Mouse (Mus musculus): Measurements from ENCODE around the gene Insr.

DNA sequence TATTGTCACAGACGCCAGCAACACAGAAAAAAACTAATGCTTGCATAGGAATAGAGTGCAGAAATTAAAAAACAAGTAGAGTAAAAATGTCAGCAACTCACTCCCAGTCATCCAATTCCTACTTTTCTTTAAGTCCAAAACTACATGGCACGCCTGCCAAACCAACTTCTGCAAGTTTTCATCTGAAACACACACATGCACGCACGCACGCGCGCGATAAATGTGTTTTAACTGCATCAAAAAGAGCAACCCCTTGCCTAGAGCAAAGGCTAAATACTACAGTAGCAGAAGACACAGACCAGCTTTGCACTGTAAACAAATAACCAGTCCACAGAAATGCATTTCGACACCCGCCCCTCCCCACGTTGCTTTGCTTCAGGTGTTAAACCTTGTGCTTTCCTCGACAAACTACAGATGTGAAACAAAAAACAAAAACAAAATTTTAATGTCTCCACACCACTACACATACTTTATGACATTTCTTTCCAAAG, 59.5 kb downstream of the Insr start:
- TF ChIP-seq E2F4 (IDR thresholded peaks at IDR 0.05; ENCODE audit: insufficient replicate concordance, low read depth, low read length) (no peak), KAT2A (IDR thresholded peaks at IDR 0.05; ENCODE audit: insufficient replicate concordance, low read length) (no peak), CTCF (conservative IDR thresholded peaks at IDR 0.05 in 1 of 2, IDR thresholded peaks at IDR 0.05 in 1 of 2; ENCODE audit: low read depth in 2 of 2, low read length in 2 of 2) (no peak), ZNF384 (IDR thresholded peaks at IDR 0.05; ENCODE audit: low read depth, low read length) (no peak), MAX (IDR thresholded peaks at IDR 0.05; ENCODE audit: low read length) (no peak), ZC3H11A (IDR thresholded peaks at IDR 0.05; ENCODE audit: low read depth, low read length) (no peak), NELFE (IDR thresholded peaks at IDR 0.05; ENCODE audit: low read depth, low read length) (no peak), EP300 (IDR thresholded peaks at IDR 0.05; ENCODE audit: low read length) (no peak), POLR2A (IDR thresholded peaks at IDR 0.05; ENCODE audit: low read depth, low read length) (no peak), MEF2A (IDR thresholded peaks at IDR 0.05; ENCODE audit: borderline replicate concordance, low read depth, low read length) (no peak)

Data from CH12.LX (cell line).